Mouse (Mus musculus) C2C12 (cell line): ENCODE measurements around the gene Wsb1.

Source experiments
- CTCF ChIP-seq: IDR thresholded peaks from one replicate; pipeline ENCODE4 v1.5.1; 2011; ENCODE audit not compliant: control insufficient read depth, insufficient read depth, insufficient read length
- USF1 ChIP-seq: IDR thresholded peaks from one replicate; pipeline ENCODE4 v1.6.1; 2011; ENCODE audit warnings: low read depth, mild to moderate bottlenecking, control low read depth, moderate library complexity

DNA sequence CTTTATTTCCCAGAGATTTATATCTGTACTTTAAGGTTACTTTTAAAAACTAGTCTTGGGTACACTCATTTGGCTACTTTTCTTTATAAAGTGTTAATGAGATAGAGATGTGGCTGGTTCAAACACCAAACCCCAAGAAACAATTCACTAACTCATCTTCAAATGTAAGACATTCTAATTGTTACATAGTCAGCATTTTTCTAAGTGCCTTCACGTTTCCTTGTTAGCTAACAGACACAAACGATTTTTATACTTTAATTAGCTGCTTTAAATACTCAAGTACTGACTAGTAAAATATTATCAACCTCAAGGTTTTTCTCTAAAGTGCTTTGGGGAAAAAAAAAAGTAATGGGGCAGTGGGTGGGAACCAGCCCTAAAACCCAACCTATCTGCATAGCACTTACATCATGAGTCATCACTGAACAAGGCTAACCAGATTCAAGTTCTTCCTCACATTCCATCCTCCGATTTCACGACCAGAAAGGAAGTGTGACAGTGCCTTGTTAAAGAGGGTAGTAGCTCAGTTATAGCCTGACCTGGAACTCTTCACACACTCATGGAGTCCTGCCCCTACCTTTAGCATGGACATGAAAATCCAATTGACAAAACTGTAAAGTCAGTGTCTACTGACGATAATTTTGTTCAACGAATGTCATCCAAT, 1.5 kb downstream of the Wsb1 start:
- TF ChIP-seq USF1 (no peak), CTCF (no peak)
